Mouse (Mus musculus): ENCODE measurements at regions not wholly inside any gene's neighbourhood (a gene's known extent, or its start where the extent isn't known, plus 50 kb on each side); places are given as distances from the start of the nearest gene placed in this dataset.

GRCm38 (mm10) chr8:26563151-26563550 is 414.0 kb upstream of the Zfp703 start:
- TF ChIP-seq CTCF (IDR thresholded peaks at IDR 0.05; ENCODE audit: low read depth, low read length): no peak
- no peak for TF ChIP-seq POLR2AphosphoS5 (IDR thresholded peaks at IDR 0.05; ENCODE audit: insufficient replicate concordance, low read depth, low read length)
- no peak for TF ChIP-seq GATA1 (IDR thresholded peaks at IDR 0.05; ENCODE audit: borderline replicate concordance, low read length)
